Mouse (Mus musculus) heart, postnatal 0 days (tissue): ENCODE measurements around the gene Elf2.

Experiments used
- CTCF ChIP-seq: IDR thresholded peaks from 2 replicates; pipeline ENCODE4 v1.5.1; 2016; ENCODE audit warnings: antibody characterized with exemption, control low read depth, low read depth
- EP300 ChIP-seq: IDR thresholded peaks from 2 replicates; pipeline ENCODE4 v1.6.1; 2016; ENCODE audit warnings: antibody characterized with exemption, low read depth

- TF ChIP-seq CTCF: no peak
- no peak for TF ChIP-seq EP300
These were observed 89.4 kb downstream of the Elf2 start for GRCm38 (mm10) chr3:51251057-51251456.
